Mouse (Mus musculus): ENCODE results near the gene Cers2. TPM values are rescaled to one million over a fixed set of nuclear protein-coding genes. Genes with fewer than 3 reads are reported as not detected.

Gene Cers2
- total RNA-seq (2021) = 10 to 100 TPM; 14.7 to 22.1 TPM
- long read RNA-seq, experiment 1, transcript Cers2-201 (11 exons, 2,216 nt) = major isoform, 14 of 15 reads
- long read RNA-seq, experiment 1, partial matches to known transcripts = 0 of 15 reads
- long read RNA-seq, experiment 1, other reads (novel, unspliced or antisense) = 1 of 15 reads
- long read RNA-seq, experiment 2, transcript Cers2-201 (11 exons, 2,216 nt) = major isoform, 13 of 17 reads
- long read RNA-seq, experiment 2, partial matches to known transcripts = 0 of 17 reads
- long read RNA-seq, experiment 2, other reads (novel, unspliced or antisense) = 4 of 17 reads

DNA sequence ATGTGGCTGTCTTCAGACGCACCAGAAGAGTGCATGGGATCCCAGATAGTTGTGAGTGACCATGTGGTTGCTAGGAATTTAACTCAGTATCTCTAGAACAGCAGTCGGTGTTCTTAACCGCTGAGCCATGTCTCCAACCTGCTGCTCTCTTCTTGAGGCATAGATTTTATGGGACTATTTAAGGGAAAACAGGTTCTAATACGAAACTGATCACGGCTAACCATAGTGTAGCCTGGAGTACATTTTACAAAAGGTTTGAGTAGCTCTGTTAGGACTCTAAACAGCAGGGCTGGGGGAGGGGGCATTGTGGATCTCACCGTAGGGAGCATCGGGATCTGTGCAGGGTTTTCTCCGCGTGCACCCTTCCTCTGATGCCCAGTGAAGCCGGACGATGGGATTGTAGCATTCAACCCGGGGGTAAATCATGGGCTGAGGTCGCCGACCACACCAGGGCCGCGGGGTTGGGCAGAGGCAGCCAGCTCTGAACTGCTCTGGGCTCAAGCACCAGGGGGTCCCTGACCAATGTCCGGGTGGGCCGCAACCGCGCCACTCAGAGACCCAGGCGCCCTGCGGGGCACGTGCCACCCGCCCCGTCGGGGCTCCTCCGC is at the start of gene Cers2:
Cers2 (plus strand) TSS at position 306 of the 608 bp plus-strand sequence.
- no peak for DNase-seq (ENCODE audit: low spot score)

DNA sequence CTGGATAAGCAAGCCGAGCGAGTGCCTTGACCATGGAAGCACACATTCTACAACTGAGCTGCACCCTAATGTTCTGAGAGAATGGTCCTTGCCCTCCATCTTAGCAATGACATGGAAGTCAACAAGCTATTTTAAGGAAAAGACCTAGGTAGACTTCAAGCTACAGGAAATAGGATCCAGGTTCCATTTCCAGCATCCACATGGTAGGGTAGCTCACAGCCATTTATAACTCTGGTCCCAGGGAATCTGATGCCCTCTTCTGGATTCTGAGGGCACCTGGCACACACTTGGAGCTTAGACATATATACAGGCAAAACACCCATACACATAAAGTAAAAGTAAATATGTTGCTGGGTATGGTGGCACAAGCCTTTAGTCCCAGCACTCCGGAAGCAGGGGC is 48.5 kb upstream of the Cers2 start:
- DNase-seq (ENCODE audit: low spot score) = peak; percentile 57

DNA sequence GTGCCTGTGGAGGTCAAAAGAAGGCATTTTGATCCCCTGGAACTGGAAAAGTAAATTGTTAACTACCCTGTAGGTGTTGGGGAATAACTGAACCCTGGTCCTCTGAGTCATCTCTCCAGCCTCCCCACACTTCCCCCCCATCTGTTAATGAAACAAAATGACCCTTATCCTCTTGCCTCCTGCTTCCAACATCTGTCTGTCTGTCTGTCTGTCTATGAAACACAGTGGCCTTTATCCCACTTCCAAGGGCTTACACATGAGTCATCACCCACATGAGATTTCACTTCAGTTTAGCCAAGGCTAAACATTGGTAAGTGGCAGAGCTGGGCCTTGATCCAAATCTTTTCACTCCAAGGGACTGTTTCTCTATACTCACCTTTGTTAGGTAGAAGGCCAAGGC is 46.7 kb upstream of the Cers2 start:
- DNase-seq (ENCODE audit: low spot score) = no peak

DNA sequence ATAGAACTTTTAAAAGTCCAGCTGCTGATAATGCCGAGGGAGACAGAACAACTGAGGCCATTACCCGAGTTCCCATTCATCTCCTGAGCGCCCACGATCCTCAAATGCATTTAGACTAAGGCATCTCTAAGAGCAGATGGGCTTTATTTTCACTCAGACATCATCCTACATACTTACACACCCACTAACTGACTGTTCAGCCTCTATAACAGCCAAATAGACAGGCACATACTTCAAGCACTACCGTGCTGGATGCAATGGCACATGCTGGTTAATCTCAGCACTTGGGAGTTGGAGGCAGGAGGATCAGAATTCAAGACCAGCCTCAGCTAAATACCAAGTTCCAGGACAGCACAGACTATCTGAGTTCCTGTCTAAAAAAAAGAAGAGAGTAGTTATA is 44.8 kb upstream of the Cers2 start:
- no peak for DNase-seq (ENCODE audit: low spot score)

DNA sequence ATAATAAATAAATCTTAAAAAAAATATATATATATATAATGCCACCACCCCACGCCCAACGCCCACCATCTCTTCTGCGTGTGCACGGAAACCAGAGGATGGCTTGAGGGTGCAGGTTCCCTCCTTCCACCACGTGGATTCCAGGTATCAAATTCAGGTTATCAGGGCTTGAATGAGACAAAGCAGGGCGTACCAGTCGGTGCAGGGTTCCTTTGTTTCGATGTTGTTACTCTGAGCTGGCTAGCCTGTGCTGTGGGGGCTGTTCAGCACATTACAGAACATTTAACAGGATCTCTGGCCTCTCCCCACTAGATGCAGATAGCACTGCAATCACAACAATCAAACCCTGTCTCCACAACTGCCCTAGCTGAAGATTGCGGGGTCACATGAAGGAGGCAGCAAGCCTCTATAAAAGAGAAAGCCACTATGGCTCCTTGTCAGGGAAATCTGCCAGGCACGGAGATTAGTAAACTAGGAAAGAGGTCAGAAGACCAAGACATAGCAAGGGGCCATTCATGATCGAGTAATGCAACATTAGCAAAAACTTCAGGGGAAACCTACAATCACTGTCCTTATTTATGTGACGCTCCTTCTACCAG is 43.7 kb upstream of the Cers2 start:
- no peak for DNase-seq (ENCODE audit: low spot score)

DNA sequence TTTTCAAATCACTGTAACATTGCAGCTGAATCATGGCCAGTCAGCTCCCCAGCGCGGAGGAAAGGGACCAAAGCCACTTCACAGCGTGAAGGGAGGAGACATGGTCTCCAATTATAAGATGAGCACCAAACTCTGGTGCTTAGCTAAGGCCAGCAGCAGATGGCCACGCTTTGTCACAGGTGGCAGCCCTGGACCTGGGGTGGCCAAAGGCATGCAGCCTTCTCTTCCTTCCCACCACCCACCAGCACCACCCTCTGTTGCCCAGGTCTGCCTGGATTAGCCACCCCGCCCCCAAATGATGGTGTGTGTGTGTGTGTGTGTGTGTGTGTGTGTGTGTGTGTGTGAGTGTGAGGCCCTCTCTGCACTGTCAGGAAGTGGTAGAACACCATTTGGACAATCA is 41.1 kb upstream of the Cers2 start:
- no peak for DNase-seq (ENCODE audit: low spot score)

DNA sequence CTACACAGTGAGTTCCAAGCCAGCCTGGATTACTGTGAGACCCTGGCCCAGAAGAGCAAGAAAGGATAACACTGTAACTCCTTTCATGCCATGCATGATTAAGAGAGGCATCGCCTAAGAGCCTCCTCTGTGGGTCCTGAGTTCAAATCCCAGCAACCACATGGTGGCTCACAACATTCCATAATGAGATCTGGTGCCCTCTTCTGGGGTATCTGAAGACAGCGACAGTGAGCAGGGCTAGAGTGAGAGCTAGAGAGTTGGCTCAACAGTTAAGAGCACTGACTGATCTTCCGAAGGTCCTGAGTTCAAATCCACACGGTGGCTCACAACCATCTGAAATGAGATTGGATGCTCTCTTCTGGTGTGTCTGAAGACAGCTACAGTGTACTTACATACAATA is 40.1 kb upstream of the Cers2 start:
- no peak for DNase-seq (ENCODE audit: low spot score)

DNA sequence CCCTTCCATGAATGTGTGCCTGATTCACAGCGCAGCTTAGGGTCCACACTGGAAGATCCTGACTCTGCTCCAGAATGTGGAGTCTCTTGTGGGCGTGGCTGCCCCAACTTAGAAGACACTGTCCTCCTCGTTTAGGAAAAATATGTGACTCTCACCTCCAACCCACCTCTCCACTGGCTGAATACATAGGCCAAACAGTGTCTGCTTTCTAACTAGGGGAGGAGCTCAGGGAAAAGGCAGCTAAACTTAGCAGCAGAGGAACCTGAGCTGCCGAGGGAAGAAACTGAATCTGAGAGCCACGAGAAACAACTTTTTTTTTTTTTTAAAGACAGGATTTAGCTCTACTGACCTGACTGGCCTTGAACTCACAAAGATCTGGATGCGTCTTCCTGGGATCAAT is 39.4 kb upstream of the Cers2 start:
- DNase-seq (ENCODE audit: low spot score) = peak; percentile 65

DNA sequence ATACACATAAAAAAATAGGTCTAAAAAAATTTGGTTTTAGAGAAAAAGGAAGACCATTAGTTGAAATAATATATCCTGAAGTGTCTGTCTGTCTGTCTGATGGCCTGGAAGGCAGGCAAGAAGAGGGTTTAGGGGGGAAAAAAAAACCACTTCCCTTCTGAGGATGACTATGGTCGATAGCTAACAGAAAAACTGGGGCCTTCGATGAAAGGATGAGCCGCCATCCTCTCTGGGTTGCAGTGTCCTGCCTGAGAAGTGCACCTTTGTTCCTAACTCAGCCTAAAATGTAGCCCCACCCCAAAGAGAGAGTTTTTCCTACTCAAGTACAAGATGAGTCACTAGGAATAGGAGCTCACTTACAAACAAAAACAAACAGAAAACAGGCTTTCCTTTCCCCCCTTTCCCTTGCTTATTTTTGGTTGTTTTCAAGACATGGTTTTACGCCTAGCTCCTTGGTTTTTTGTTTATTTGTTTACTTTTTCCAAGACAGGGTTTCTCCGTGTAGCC is 38.1 kb upstream of the Cers2 start:
- no peak for DNase-seq (ENCODE audit: low spot score)

DNA sequence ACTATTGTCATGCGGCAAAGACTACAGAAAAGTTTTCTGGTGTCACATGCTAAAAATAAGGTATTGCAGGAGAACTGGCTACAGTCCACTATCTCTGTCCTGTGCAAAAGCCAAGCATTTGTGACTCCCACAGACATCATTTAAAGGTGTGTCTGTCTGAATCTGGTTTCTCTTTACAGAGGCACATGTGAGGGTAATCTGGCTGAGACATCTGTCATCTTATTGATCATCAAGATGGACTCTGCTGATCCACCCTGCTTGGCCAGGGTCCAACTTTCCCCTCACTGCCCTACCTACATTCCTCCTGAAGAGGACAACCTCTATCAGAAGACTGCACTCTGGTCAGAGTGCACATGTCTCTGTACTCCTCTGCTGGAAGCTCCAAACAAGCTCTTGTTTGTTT is 37.4 kb upstream of the Cers2 start:
- DNase-seq (ENCODE audit: low spot score) = peak; percentile 79

DNA sequence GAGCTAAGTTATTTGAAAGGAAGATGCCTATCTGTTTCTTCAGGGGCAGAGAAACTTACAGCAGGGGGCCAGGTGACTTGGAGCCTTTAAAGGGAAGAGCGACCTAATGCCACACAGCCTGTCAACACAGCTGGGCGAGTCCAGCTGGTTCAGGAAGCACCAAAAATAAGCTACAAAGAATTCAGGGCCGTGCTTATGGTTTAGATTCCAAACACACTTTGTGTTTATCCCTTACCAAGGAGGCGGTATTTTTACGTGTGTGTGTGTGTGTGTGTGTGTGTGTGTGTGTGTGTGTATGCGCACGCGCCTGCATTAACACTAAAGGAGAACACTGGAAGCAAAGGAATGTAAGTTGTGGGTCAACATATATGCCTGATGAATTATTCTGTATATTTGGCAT is 33.8 kb upstream of the Cers2 start:
- no peak for DNase-seq (ENCODE audit: low spot score)

DNA sequence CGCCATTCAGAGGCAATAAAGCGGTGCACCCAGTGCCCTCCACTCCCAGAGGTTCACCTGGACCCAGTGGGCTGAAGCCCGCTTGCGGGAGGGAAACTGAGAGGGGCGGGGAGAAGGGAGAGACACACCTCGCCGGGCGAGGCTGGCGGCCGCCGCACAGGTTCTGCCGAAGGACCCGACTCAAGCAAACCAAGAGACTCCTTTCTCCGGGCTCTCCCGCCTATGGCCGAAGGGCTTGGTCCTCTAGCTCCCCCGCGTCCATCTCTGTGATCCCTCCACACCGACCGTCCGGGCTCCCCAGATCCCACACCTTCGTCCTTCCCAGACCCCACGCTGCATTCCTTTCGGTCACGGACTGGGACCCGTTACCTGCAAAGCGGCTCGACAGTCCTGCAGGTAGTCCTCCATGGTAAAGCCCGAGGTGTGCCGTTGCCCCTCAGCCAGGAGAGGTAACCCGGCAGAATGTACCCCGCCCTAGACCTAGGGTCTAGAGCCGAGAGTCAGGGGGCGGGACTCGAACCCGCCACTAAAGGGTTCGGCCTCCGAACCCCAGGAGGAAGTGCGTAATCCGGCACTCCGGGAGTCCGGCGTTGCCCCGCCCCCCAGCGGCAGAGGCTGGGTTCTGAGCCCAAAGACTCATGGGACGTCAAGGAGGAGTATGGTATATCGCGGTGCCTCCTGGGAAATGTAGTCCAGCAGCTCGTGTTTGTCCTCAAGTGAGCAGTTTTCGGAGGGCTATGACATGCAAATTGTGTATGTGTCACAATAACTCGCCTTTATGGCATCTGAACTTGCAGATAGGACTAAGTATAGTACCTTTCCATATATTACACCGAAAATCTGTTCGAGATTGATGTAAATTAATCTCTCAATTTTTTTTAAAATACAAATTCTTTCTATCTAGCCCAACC is 33.1 kb upstream of the Cers2 start, which contains the start of the genes Mindy1 and Prune1:
Mindy1 (plus strand) TSS at position 130 of the 911 bp plus-strand sequence.
Prune1 (minus strand) TSS at position 861 of the 911 bp plus-strand sequence.
- peak; percentile 99 for DNase-seq (ENCODE audit: low spot score)

DNA sequence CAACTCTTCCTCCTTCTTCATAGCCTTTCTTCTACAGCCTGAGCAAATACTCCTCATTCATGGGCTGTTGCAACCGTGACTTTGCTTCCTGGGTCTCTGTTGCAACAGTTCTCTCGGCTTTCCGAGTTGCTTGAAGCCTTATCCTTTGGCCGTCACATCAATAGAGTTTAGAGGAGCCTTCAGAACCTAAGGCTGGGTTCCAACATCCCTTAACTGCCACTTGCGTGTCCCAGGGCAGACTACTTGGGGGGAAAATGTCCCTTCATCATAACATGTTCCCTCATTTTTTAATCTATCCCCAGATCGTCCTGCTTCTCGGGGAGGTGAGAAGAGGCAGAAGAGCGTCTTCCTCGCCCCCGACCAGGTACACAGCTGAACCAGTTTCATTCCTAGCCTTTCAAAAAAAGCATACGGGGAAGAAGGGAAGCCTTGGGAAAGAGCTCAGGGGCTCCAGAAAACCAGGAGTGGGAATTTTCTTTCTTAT is 32.2 kb upstream of the Cers2 start:
- peak; percentile 58 for DNase-seq (ENCODE audit: low spot score)

DNA sequence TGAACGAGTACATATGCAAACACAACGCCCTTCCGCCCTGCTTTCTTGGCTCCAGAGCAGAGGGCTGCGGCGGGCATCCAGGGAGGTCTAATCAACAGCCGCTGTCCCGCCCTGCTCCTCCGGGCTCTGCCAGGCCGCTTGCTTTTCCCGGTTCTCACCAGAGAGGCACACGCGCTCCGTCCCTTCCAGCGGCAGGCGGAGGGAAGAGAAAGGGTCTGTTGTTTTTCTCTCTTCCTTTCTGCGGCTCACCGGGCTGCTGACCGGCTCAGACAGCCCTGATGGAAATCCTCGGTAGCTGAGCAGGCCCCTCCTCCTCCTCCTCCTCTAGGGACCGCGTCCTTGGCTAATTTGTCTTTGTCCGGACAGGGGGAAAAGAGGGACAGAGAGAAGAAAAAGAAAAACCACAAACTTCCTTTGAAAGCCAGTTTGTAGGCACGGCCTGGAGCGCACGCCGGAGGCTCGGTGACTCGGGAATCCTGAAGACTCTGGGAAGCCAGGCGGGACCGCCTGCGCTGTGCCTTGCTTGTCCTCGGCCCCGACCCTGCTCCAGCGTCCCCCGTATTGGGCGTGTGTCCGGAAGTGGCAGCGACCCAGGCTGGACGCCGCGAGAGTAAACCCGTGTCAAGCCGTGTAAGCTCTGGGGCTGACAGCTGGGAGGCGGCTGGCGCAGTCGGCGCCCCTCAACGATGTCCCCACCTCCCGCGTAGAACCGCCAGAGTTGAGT is 31.6 kb upstream of the Cers2 start:
- peak; percentile 84 for DNase-seq (ENCODE audit: low spot score)

DNA sequence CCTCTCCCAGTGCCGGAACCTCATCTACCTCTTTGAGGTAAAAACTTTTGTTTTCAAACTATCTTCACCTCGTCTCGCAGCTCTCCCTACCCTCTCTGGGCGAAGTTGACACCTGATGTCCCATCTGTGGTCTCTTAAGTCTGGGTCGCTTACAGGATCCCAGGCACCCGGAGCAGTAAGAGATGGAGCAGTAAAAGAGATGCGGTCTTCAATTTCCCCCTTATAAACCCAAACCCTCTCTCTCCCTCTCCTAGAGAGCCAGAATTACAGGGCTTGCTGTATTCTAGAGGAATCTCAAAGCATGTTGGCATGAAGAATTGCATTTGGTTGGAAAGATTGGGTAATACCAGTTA is 31.0 kb upstream of the Cers2 start:
- DNase-seq (ENCODE audit: low spot score) = no peak

DNA sequence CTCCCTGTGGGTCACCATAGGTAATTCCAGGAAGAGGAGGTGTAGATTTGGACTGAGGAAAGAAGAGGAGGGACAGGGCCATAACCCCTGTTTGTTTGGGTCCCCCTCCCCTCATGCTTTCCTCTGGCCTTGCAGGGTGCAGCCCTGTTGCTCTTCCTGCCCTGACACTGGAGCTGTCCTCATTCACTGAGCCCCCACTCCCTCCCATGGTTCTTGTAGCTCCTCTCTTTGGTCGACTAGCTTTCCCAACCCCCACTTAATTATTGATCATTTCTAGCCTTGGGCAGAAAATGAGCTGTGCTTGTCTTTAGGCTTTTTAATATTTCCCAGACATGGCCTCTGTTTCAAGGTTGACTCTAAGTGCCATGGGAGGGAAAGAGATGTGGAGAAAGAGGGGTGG is 30.5 kb upstream of the Cers2 start:
- no peak for DNase-seq (ENCODE audit: low spot score)

DNA sequence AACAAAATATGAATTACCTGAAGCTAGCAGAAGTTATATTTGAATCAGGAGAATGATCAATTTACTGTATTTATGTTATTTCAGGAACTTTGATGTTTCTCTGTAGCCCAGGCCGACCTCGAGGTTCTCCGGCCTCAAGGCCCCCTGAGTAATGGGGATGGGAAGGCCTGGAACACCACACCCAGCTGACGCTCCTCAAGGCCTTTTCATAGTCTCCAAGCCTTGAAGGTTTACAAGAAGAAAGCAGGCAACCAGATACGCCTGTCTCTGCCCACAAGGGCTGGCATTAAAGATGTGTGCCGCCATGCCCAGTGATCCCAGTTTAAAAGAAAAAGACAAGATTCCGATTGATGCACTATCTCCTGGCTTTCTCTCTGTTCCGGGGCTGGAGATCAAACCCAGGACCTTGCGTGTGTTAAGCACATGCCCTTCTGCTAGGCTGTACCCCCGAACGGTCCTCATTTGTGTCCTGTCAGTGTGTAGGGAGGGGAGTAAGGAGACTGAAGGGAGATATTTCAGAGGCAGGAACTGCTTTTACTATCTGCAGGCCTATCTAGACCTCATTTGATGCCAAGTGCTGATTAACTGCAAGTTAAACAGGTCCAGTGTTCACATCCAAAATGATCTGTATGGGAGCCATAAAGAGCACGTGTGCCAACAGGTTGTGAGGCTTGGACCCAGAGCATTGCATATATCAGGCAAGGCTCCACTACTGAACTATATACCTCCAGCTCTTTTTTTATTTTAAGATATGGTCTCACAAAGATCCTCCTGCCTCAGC is 29.9 kb upstream of the Cers2 start:
- no peak for DNase-seq (ENCODE audit: low spot score)

DNA sequence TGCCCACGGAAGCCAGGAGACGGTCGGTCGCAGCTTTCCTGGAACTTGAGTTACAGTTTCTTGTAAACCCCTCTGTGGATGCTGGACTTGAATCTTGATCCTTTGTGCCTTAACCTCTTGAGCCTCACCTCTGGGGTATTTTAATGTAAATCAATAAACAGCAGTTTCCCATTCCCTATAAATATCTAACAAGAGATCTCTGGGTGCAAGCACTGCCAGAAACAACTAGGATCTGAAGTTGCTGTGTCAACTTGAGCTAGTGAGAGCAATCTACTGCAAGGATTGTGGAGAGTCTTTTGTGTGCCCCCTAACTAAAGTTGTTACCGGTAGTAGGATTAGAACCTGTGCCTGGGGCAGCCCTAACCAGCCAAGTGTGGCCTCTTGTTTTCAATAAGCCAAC is 29.2 kb upstream of the Cers2 start:
- DNase-seq (ENCODE audit: low spot score) = no peak

DNA sequence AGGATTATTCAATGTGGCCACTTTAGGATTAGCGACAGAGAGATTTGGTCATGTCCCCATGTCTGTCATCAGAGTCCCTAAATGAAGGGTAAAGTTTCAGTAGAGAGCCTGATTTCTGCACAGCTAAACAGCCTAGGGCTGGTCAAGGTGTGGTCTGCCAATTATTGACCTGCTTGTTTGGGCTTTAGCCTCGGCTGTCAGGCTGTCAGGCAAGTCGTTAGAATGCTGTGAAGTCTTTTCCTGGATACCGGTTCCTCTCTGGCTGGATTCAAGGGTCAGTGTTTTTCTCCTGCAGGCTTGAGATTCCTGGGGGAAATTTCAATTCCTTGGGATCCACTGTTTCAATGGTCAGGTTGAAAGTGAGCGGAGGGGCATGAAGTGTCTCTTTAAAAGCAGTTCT is 28.6 kb upstream of the Cers2 start:
- no peak for DNase-seq (ENCODE audit: low spot score)

DNA sequence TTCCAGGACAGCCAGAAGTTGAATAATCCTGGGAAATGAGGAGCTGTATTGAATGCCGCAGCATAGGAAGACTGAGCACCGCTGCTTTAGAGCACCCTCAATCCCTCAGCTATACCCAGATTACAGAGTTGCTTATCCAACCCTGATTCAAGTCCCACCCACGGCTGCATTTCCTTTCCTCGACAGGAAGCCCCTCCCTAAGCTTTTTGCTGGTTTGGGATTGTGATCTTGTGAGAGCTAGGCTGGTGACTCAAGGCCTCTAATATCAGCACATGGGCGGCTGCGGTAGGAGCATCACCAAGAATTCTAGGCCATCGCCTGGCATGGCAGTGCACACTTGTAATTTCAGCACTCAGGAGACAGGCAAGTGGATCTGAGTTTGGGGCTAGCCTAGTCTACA is 28.1 kb upstream of the Cers2 start:
- DNase-seq (ENCODE audit: low spot score) = no peak
